Mouse (Mus musculus): ENCODE results near the gene Zcwpw1. TPM values are rescaled to one million over a fixed set of nuclear protein-coding genes. Genes with fewer than 3 reads are reported as not detected.
"Not testable (repeated sequence)": the region's sequence is repeated elsewhere in the genome, so short reads cannot be mapped to it uniquely, and the experiment has no call there.

Gene Zcwpw1
- total RNA-seq, 2 experiments from 2014 or later: 5.7 to 8.1 TPM

DNA sequence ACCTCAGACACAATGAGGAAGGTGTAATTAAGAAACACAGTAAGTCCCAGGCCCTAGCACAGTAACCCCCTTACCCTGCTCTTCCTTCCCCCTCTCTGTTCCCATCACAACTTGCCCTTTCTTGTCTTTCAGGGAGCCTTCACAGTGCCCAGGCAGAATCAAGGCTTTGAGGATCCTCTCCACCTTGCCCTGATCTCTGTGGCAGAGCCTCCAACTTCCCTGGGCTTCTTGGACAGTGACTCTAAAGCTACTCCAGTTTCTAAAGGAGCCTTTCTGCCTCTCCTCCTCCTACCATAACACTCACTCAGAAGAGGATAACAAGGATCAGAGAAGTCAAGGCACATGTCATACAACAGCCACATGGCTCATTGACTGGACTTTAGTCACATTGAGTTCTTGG, 49.0 kb downstream of the Zcwpw1 start:
- DNase-seq (ENCODE audit: low spot score in 2 of 2): no peak
- TF ChIP-seq CTCF (conservative IDR thresholded peaks at IDR 0.05): no peak
- H3K4me3 ChIP-seq: no peak overlapping the region
- H3K27ac ChIP-seq: no peak overlapping the region

DNA sequence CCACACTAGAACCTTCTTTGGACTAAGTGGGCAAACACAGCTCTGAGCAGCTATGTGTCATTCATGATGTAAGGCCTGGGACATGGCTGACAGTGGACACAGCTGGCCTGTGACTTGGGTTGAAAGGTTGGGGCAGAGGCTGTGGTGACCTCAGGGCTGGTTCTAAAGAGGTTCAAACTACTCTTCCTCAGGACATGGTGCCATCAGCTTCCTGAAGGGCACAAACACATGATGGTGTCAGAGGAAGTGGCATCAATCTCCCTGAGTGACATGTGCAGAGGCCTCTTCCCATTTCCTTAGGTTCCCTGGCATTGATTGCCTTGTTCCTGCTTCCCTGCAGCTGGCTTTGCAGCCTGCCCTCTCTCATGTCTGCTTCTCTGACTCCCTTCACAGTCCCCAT, 49.5 kb downstream of the Zcwpw1 start:
- not testable (repeated sequence) for H3K27ac ChIP-seq; DNase-seq (ENCODE audit: low spot score in 2 of 2); H3K4me3 ChIP-seq

- not testable (repeated sequence) for H3K4me3 ChIP-seq; DNase-seq (ENCODE audit: low spot score in 2 of 2); H3K27ac ChIP-seq
Observed at GRCm38 (mm10) chr5:137850313-137850712, 62.7 kb downstream of the Zcwpw1 start.

DNA sequence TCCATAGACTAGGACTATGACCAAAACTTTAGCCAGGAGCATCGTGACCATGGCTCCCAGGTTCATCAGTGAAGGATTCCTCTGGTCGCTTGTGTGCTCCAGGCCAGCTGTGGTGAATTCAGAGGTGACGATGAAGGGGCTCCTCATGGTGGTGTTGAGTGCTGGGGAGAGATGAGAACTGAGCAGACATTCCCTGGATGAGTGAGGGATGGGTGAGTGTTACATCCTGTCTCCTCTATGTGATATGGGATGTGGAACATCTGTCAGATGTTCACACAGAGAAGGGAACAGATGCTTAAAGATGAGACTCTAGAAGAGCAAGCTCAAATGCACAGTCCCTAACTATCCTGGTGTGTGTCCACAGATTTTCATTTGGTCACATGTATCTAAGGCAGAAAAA, 67.3 kb downstream of the Zcwpw1 start:
- not testable (repeated sequence) for DNase-seq (ENCODE audit: low spot score in 2 of 2); H3K27ac ChIP-seq; H3K4me3 ChIP-seq

GRCm38 (mm10) chr5:137856870-137857269, 69.3 kb downstream of the Zcwpw1 start:
- not testable (repeated sequence) for H3K27ac ChIP-seq; H3K4me3 ChIP-seq; DNase-seq (ENCODE audit: low spot score in 2 of 2)

DNA sequence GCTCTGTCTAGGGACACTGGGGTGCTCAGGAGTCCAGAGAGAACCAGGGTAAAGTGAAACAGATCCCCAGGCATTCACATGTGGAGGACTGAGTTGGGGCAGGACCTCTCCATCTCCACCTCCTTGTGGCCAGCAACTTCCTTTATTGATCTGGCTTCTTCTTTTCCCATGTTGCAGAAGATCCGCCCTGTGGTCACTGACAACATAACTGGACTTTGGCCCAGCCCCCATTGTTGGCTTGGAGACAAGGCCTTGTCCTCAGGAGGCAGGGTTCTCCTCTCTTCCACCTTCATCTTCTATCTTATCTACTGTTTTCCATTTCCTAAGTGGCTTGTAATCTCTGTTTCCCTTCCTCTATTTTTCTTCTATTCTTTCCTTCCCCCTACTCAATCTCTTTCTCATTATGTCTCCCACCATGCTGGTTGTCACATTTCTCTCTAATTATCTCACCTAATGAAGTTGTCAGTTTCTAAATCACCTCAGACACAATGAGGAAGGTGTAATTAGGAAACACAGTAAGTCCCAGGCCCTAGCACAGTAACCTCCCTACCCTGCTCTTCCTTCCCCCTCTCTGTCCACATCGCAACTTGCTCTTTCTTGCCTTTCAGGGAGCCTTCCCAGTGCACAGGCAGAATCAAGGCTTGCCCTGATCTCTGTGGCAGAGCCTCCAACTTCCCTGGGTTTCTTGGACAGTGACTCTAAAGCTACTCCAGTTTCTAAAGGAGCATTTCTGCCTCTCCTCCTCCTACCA, 70.5 kb downstream of the Zcwpw1 start, which contains the start of gene Pilrb1:
Pilrb1 (minus strand) TSS at position 147 of the 751 bp plus-strand sequence.
- not testable (repeated sequence) for DNase-seq (ENCODE audit: low spot score in 2 of 2); H3K4me3 ChIP-seq

DNA sequence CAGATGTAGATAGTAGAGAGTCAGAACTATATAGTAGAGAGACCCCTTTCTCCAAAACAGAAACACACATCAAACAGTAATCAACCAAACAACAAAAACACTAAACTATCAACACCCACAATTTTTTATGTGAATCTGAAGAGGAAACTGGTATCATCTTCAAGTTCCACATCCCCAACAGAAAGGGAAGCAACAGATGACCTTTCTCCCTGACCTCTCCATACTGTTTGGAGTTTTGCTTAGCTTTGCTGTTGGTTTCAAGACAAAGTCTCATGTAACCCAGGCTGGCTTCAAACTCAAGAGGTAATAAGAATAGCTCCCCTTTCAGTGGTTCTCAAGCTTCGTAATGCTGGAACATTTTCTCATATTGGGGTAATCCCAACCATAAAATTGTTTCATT, 76.4 kb downstream of the Zcwpw1 start:
- H3K4me3 ChIP-seq; H3K27ac ChIP-seq; DNase-seq (ENCODE audit: low spot score in 2 of 2): not testable (repeated sequence)

More for the DNA sequence above, 70.5 kb downstream of the Zcwpw1 start, which contains the start of gene Pilrb1:
- not testable (repeated sequence) for H3K27ac ChIP-seq

DNA sequence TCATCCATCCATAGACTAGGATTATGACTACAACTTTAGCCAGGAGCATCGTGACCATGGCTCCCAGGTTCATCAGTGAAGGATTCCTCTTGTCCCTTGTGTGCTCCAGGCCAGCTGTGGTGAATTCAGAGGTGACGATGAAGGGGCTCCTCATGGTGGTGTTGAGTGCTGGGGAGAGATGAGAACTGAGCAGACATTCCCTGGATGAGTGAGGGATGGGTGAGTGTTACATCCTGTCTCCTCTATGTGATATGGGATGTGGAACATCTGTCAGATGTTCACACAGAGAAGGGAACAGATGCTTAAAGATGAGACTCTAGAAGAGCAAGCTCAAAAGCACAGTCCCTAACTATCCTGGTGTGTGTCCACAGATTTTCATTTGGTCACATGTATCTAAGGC, 81.0 kb downstream of the Zcwpw1 start:
- DNase-seq (ENCODE audit: low spot score in 2 of 2); H3K4me3 ChIP-seq: not testable (repeated sequence)

DNA sequence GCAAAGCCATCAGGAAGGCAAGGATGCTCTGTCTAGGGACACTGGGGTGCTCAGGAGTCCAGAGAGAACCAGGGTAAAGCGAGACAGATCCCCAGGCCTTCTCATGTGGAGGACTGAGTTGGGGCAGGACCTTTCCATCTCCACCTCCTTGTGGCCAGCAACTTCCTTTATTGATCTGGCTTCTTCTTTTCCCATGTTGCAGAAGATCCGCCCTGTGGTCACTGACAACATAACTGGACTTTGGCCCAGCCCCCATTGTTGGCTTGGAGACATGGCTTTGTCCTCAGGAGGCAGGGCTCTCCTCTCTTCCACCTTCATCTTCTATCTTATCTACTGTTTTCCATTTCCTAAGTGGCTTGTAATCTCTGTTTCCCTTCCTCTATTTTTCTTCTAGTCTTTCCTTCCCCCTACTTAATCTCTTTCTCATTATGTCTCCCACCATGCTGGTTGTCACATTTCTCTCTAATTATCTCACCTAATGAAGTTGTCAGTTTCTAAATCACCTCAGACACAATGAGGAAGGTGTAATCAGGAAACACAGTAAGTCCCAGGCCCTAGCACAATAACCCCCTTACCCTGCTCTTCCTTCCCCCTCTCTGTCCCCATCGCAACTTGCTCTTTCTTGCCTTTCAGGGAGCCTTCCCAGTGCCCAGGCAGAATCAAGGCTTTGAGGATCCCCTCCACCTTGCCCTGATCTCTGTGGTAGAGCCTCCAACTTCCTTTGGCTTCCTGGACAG, 84.2 kb downstream of the Zcwpw1 start, which contains the start of gene Pilrb2:
Pilrb2 (minus strand) TSS at position 172 of the 737 bp plus-strand sequence.
- DNase-seq (ENCODE audit: low spot score in 2 of 2); H3K4me3 ChIP-seq; H3K27ac ChIP-seq: not testable (repeated sequence)

More for the DNA sequence above, 81.0 kb downstream of the Zcwpw1 start:
- H3K27ac ChIP-seq: not testable (repeated sequence)

Other genes starting within 250 kb of the Zcwpw1 start
- gene Actl6b, start 234.3 kb upstream of the Zcwpw1 start, total RNA-seq (2021): 100 to 1,000 TPM; 138 to 142 TPM
- gene Tfr2, start 218.0 kb upstream of the Zcwpw1 start, total RNA-seq (2021): 10 to 100 TPM; 16.7 to 20.2 TPM
- 10 to 100 TPM; 26.2 to 29.3 TPM for gene Mospd3, start 186.7 kb upstream of the Zcwpw1 start, total RNA-seq (2021)
- gene Pcolce, start 174.0 kb upstream of the Zcwpw1 start, total RNA-seq (2021): 1 to 10 TPM; 6.1 to 8.4 TPM
- under 1 TPM in 1 of 2 experiments, not detected in 1; 0.56 TPM for gene Fbxo24, start 158.8 kb upstream of the Zcwpw1 start, total RNA-seq (2021)
- gene Lrch4, start 158.7 kb upstream of the Zcwpw1 start, total RNA-seq (2021): 10 to 100 TPM; 25.4 to 28.1 TPM
- gene Gm20605, start 158.6 kb upstream of the Zcwpw1 start, total RNA-seq (2021): 10 to 100 TPM; 15.5 to 19.7 TPM
- 10 to 100 TPM in 1 of 2 experiments, 1 to 10 TPM in 1; 8.4 to 16.4 TPM for gene Sap25, start 146.5 kb upstream of the Zcwpw1 start, total RNA-seq (2021)
- gene Irs3, start 142.1 kb upstream of the Zcwpw1 start, total RNA-seq (2021): under 1 TPM in 1 of 2 experiments, not detected in 1; 0.15 TPM
- gene Agfg2, start 103.1 kb upstream of the Zcwpw1 start, total RNA-seq (2021): 10 to 100 TPM; 64.1 to 67.3 TPM
- 10 to 100 TPM; 70.4 to 72.5 TPM for gene Nyap1, start 46.2 kb upstream of the Zcwpw1 start, total RNA-seq (2021)
- 100 to 1,000 TPM; 160 to 174 TPM for gene Tsc22d4, start 42.1 kb upstream of the Zcwpw1 start, total RNA-seq (2021)
- gene Ppp1r35, start 8.9 kb upstream of the Zcwpw1 start, total RNA-seq (2021): 10 to 100 TPM; 19.8 to 25.4 TPM
- 10 to 100 TPM; 43.6 to 49.2 TPM for gene Mepce, start 143 bp upstream of the Zcwpw1 start, total RNA-seq (2021)
- 1 to 10 TPM in 1 of 2 experiments, under 1 TPM in 1; 0.54 to 1.1 TPM for gene Pilra, start 48.5 kb downstream of the Zcwpw1 start, total RNA-seq (2021)
- gene Pilrb1, start 70.3 kb downstream of the Zcwpw1 start, total RNA-seq (2021): not detected
- gene Pilrb2, start 84.0 kb downstream of the Zcwpw1 start, total RNA-seq (2021): not detected
- gene Cyp3a13, start 133.8 kb downstream of the Zcwpw1 start, total RNA-seq (2021): under 1 TPM; 0.22 to 0.23 TPM
- 10 to 100 TPM; 23.1 to 24.3 TPM for gene Gjc3, start 175.3 kb downstream of the Zcwpw1 start, total RNA-seq (2021)
- not detected for gene Azgp1, start 193.7 kb downstream of the Zcwpw1 start, total RNA-seq (2021)
- gene Smok3a, start 233.5 kb downstream of the Zcwpw1 start, total RNA-seq (2021): not detected
- not detected for gene Smok3b, start 233.6 kb downstream of the Zcwpw1 start, total RNA-seq (2021)

Measured in layer of hippocampus, adult 2 months (tissue).